Mouse (Mus musculus) heart, embryonic 10.5 days (tissue): ENCODE measurements around the gene Rab26. TPM values are rescaled to one million over a fixed set of nuclear protein-coding genes. Genes with fewer than 3 reads are reported as not detected.
A peak's percentile ranks its signal among the peaks of the same experiment; 100 is the strongest.

Source experiments
- DNase-seq: peaks from one replicate; pipeline ENCODE4 v3.0.0-alpha.2; 2017; ENCODE audit warnings: low spot score
- H3K27ac ChIP-seq: fragments of 300-500 bp; sonication (generic); 2 replicates; pipeline ENCODE4 v1.5.1; 2016; ENCODE audit warnings: mild to moderate bottlenecking
- H3K27me3 ChIP-seq: fragments of 300-500 bp; sonication (generic); 2 replicates; pipeline ENCODE4 v1.6.1; 2016; ENCODE audit warnings: mild to moderate bottlenecking; ENCODE audit not compliant: poor library complexity, insufficient read depth, severe bottlenecking
- H3K36me3 ChIP-seq: fragments of 300-500 bp; sonication (generic); 2 replicates; pipeline ENCODE4 v1.6.1; 2016; ENCODE audit warnings: mild to moderate bottlenecking, moderate library complexity
- H3K4me1 ChIP-seq: fragments of 300-500 bp; sonication (generic); 2 replicates; pipeline ENCODE4 v1.6.1; 2016; ENCODE audit warnings: mild to moderate bottlenecking
- H3K4me3 ChIP-seq: fragments of 300-500 bp; sonication (generic); 2 replicates; pipeline ENCODE4 v1.5.1; 2016; ENCODE audit warnings: mild to moderate bottlenecking, moderate library complexity
- H3K9me3 ChIP-seq: fragments of 300-500 bp; sonication (generic); 2 replicates; pipeline ENCODE4 v1.6.1; 2016; ENCODE audit warnings: mild to moderate bottlenecking, moderate library complexity
- WGBS: fragments of 180-500 bp; shearing (Covaris S2); methylation state at CpG from one replicate; pipeline ENCODE4 v1.1.7; 2016; 5-methylcytosine and 5-hydroxymethylcytosine counted together
- polyA plus RNA-seq: library from polyadenylated mRNA; unstranded; fragments of >200 nt; fragmentation: Nextera tagmentation; extraction: Ambion mirVana; gene quantifications from 2 replicates; pipeline ENCODE4 v1.2.1, GENCODE M21; 2016

The Rab26 gene
- polyA plus RNA-seq, 1 experiment from 2014 or later: 2.3 TPM

DNA sequence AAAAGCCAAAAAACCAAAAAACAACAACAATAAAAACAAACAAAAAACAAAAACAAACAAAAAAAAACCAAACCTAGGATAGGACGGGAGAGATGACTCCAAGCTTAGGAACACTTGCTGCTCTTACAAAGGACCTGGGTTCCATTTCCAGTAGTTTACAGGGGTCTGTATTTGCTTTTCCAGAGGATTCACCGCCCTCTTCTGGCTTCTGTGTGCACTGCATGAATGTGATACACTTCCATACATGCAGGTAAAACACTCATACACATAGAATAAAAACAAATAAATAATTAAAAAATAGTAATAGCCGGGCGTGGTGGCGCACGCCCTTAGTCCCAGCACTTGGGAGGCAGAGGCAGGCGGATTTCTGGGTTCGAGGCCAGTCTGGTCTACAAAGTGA lies 4.9 kb upstream of the Rab26 start:
- DNase-seq: no peak
- no peak overlapping the region for H3K27ac ChIP-seq
- H3K36me3 ChIP-seq: no peaks in the 10 kb centered on the region
- no peak overlapping the region for H3K4me3 ChIP-seq
- no peaks in the 10 kb centered on the region for H3K27me3 ChIP-seq
- no peaks in the 10 kb centered on the region for H3K9me3 ChIP-seq
- WGBS: 66% methylated on average over 8 of the region's 8 CpGs
- 0 out of 2 replicates have a peak, but pooled peaks cover 6% of the 10 kb centered on the region for H3K4me1 ChIP-seq

DNA sequence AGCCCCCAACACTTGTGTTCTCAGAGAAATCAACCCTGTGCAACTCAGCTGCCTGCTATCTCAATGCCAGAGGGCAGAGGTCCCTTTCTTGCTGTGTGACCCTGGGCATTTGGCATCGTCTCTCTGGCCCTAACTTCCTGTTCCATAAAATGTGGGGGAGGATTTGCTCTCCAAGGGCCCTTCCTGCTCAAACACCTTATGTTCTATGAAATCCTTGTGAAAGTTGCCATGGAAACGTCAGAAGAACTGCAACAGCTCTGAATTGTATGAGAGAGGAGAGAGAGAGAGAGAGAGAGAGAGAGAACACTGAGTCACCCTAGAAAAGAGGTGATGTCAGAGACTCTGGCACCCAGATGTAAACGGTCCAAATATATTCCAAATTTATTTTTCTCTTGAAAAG lies 3.5 kb upstream of the Rab26 start:
- H3K36me3 ChIP-seq: no peaks in the 10 kb centered on the region
- DNase-seq: no peak
- H3K4me1 ChIP-seq: peaks cover 19% of the 10 kb centered on the region
- H3K27ac ChIP-seq: no peak overlapping the region
- WGBS: 50% methylated on average over 3 of the region's 3 CpGs
- H3K27me3 ChIP-seq: 0 out of 2 replicates have a peak, but pooled peaks cover under 1% of the 10 kb centered on the region
- no peak overlapping the region for H3K4me3 ChIP-seq
- no peaks in the 10 kb centered on the region for H3K9me3 ChIP-seq

DNA sequence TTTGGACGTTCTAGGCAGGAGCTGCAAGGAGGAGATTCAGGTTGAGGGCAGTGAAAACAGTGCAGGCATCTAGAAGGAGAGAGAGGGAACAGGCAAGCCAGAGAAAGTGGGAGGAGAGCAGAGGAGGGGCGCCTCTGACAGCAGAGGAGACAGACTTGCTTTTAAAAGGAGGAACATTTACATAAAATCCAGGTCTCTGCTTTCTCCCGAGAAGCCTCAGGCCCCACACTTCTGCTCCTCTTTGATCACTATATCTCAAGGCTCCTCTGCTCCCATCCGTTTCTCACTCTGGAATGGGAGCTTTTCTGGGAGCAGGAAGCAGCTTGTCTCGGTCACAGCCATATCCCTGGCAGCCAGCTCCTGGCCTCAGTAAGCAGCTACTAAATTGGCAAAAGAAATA lies 1.3 kb upstream of the Rab26 start:
- DNase-seq: no peak
- no peaks in the 10 kb centered on the region for H3K9me3 ChIP-seq
- 50% methylated on average over 5 of the region's 5 CpGs for WGBS
- H3K27ac ChIP-seq: no peak overlapping the region
- H3K36me3 ChIP-seq: peaks cover 10% of the 10 kb centered on the region
- H3K4me1 ChIP-seq: peaks cover 40% of the 10 kb centered on the region
- H3K4me3 ChIP-seq: no peak overlapping the region
- H3K27me3 ChIP-seq: 0 out of 2 replicates have a peak, but pooled peaks cover 8% of the 10 kb centered on the region

DNA sequence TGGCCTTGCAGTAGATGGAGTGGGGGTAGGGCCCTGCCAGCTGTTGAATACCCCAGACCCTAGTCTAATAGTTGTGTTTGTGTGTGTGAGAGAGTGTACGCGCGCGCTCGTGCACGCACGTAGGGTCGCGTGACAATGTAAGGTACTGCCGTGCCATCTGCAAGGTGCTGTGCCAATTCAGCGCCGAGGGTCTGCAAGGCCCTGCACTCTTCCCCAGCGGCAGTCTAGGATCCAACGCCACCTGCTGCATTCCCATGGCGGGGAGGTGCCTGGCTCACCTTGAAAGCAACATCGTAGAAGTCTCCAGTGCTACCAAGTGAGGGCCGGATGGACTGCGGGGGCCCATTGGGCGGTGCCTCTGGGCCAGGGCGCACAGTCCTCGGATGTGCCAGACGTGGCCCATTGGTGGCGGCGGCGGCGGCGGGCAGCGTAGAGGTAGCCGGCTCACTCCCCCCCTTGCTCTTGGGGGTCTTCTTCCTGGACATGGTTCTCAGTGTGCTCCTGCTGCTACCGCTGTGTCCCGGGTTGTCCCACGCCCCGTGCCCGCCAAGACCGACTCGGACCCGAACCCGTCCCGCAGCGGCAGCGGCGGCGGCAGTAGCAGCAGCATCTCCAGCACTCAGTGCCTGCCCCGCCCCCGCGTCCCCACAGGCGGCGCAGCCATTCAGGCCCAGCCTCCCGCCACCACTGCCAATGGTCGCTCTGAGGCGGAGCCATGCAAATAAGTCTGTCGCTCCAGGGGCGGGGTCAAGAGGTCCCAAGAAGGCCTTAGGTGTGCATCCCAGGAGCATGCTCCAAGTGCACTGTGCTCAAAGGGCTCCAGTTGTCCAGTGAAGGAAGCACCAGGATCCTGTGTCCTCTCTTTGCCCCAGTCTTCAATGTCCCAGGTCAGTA lies 664 bp downstream of the Rab26 start:
- Histone ChIP-seq H3K4me3 (peak overlapping the region; percentile 62), H3K4me1 (peaks cover 54% of the 10 kb centered on the region), H3K27me3 (0 out of 2 replicates have a peak, but pooled peaks cover 8% of the 10 kb centered on the region), H3K36me3 (peaks cover 23% of the 10 kb centered on the region), H3K27ac (peak overlapping the region; percentile 67), H3K9me3 (no peaks in the 10 kb centered on the region)
- DNase-seq: peak; percentile 96
- 5% methylated on average over 53 of the region's 53 CpGs for WGBS

DNA sequence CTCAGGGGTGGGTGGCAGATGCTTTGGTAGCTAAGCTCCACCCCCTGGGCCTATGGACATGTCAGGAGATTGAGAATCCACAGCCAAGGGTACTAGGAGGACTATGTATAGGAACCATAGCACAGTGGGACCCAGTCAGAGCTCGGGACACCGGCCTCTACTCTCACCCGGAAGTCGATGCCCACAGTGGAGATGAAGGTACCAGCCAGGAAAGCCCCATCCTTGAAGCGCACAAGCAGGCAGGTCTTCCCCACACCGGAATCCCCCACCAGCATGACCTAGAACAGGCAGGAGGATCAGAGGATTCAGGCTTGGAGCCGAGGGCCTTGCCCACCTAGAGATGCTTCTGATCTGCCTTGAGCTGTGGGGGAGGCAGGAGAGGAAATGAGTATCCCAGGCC lies 2.0 kb downstream of the Rab26 start:
- WGBS: 67% methylated on average over 7 of the region's 7 CpGs

DNA sequence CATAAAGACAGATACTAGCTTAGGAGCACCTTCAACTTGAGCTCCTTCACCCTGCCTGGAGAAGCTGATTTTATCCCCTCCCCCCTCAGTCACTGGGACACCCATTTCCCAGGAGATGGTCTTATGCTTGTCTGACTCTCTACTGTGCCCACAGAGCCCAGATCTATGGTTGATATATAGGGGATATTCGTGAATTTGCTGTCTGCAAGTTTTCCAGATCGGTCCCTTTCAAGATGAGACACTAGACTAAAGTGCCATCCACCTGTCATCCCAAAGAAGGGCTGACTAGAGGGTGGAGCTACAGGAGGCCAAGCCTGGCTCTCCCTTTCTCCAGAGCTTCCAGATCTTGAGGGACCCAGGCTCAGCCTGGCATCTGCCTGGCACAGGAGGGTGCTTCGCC lies 2.9 kb downstream of the Rab26 start:
- H3K27me3 ChIP-seq: 0 out of 2 replicates have a peak, but pooled peaks cover 8% of the 10 kb centered on the region
- H3K4me1 ChIP-seq: peaks cover 60% of the 10 kb centered on the region
- H3K36me3 ChIP-seq: peaks cover 23% of the 10 kb centered on the region
- no peak for DNase-seq
- H3K4me3 ChIP-seq: no peak overlapping the region
- no peak overlapping the region for H3K27ac ChIP-seq
- no peaks in the 10 kb centered on the region for H3K9me3 ChIP-seq
- 61% methylated on average over 3 of the region's 3 CpGs for WGBS

More for the DNA sequence above, 2.0 kb downstream of the Rab26 start:
- H3K4me1 ChIP-seq: peaks cover 51% of the 10 kb centered on the region
- DNase-seq: no peak
- H3K27me3 ChIP-seq: 0 out of 2 replicates have a peak, but pooled peaks cover 8% of the 10 kb centered on the region
- H3K36me3 ChIP-seq: peaks cover 23% of the 10 kb centered on the region
- no peak overlapping the region for H3K4me3 ChIP-seq
- H3K9me3 ChIP-seq: no peaks in the 10 kb centered on the region
- no peak overlapping the region for H3K27ac ChIP-seq

DNA sequence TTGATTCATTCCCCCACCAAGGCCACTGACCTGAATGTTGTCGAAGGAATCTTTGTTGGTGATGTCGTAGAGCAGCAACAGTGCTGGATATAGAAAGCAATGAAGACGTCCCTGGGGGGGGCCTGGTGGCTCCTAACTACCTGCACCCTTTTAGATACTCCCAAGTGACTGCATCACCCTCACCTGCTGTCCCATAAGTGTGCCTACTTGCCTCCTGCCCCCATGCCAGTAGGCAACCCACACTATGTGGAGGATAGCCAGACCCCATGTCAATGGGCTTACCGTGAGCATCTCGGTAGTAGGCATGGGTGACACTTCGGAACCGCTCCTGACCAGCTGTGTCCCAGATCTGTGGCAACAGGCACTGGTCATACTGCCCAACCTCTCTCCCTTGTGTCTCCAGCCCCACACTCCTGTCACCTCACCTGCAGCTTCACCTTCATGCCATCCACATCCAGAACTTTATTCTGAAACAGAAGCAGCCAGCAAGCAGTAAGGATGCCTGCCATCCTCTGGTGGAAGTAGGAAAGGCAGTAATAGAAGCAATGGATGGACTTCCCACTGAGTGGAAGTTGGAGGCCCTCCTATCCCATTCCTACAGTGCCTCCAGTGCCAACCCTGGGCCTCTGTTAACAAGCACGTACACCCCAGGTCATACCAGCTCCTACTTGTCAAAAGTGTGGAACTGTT lies 3.5 kb downstream of the Rab26 start:
- peaks cover 60% of the 10 kb centered on the region for H3K4me1 ChIP-seq
- H3K36me3 ChIP-seq: peaks cover 24% of the 10 kb centered on the region
- H3K4me3 ChIP-seq: peak overlapping the region; percentile 92; the same call in 1 of the 2 replicates
- 36% methylated on average over 8 of the region's 8 CpGs for WGBS
- no peaks in the 10 kb centered on the region for H3K9me3 ChIP-seq
- peak overlapping the region; percentile 88; the same call in 1 of the 2 replicates for H3K27ac ChIP-seq
- no peak for DNase-seq
- H3K27me3 ChIP-seq: 0 out of 2 replicates have a peak, but pooled peaks cover 8% of the 10 kb centered on the region

DNA sequence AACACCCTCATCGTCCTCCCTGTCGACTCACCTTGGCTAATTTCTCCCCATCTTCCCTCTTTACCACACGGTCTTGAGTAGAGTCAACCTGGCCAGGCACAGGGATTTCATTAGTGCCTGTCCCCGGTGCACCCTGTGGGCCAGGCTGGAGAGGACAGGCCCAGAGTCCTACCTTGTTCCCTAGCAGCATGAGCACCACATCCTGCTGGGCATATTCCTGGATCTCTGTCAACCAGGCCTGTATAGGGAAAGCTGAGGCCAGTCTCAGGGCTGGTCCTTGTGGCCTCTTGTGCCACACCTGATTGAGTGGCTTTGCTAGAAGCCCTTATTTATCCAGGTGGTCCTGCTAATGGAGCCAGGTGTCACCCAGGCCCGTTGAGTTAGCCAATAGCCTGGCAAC lies 4.1 kb downstream of the Rab26 start:
- Histone ChIP-seq H3K27me3 (0 out of 2 replicates have a peak, but pooled peaks cover 8% of the 10 kb centered on the region), H3K27ac (peak overlapping the region; percentile 88), H3K4me1 (peaks cover 60% of the 10 kb centered on the region), H3K4me3 (peak overlapping the region; percentile 92), H3K36me3 (peaks cover 26% of the 10 kb centered on the region), H3K9me3 (no peaks in the 10 kb centered on the region)
- no peak for DNase-seq
- 23% methylated on average over 5 of the region's 5 CpGs for WGBS

DNA sequence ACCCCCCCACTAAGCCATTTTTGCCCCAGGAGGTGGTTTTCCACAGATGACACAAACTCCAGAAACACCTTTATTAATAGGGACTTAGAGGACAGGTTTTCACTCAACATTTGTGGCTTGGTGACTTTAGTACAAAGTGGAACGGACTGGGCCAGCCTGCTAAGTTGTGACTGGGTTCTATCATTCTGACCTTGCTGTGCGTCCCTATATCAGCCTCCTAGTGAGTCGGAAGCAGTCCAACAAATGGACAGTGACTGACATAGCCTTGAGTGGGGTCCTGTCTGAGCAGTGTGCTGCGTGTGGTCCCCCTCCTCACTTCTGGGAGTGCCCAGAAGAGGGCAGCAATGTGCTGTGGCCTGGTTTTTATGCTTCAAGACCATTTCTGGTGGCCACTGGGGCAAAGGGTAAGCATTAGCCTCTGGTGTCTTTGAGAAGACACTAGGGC lies 5.0 kb downstream of the Rab26 start:
- peak overlapping the region; percentile 92 for H3K4me3 ChIP-seq
- H3K27me3 ChIP-seq: 0 out of 2 replicates have a peak, but pooled peaks cover 8% of the 10 kb centered on the region
- no peaks in the 10 kb centered on the region for H3K9me3 ChIP-seq
- H3K27ac ChIP-seq: peak overlapping the region; percentile 88
- DNase-seq: no peak
- H3K36me3 ChIP-seq: peaks cover 26% of the 10 kb centered on the region
- peaks cover 63% of the 10 kb centered on the region for H3K4me1 ChIP-seq
- 1% methylated on average over 4 of the region's 4 CpGs for WGBS

DNA sequence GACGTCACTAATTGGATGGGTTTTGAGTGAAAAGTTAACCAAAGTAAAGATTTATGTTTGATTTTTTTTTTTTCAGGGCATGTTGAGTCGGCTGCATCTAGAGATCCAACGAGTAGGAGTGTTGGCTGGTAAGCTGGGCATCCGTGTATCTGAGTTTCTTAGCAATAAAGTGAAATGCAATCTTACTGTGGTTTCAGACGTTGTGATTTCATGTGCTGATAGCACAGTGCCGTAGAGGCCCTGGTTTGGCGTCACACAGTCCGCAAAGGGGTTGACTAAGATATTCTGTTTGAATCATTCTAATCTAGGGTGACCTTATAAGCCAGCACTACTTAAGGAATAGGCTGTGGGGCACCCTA lies 5.5 kb downstream of the Rab26 start:
- H3K4me1 ChIP-seq: peaks cover 61% of the 10 kb centered on the region
- no peaks in the 10 kb centered on the region for H3K9me3 ChIP-seq
- 0 out of 2 replicates have a peak, but pooled peaks cover 8% of the 10 kb centered on the region for H3K27me3 ChIP-seq
- no peak for DNase-seq
- WGBS: under 1% methylated on average over 8 of the region's 8 CpGs
- H3K36me3 ChIP-seq: peaks cover 26% of the 10 kb centered on the region
- H3K27ac ChIP-seq: peak overlapping the region; percentile 88
- peak overlapping the region; percentile 92 for H3K4me3 ChIP-seq

DNA sequence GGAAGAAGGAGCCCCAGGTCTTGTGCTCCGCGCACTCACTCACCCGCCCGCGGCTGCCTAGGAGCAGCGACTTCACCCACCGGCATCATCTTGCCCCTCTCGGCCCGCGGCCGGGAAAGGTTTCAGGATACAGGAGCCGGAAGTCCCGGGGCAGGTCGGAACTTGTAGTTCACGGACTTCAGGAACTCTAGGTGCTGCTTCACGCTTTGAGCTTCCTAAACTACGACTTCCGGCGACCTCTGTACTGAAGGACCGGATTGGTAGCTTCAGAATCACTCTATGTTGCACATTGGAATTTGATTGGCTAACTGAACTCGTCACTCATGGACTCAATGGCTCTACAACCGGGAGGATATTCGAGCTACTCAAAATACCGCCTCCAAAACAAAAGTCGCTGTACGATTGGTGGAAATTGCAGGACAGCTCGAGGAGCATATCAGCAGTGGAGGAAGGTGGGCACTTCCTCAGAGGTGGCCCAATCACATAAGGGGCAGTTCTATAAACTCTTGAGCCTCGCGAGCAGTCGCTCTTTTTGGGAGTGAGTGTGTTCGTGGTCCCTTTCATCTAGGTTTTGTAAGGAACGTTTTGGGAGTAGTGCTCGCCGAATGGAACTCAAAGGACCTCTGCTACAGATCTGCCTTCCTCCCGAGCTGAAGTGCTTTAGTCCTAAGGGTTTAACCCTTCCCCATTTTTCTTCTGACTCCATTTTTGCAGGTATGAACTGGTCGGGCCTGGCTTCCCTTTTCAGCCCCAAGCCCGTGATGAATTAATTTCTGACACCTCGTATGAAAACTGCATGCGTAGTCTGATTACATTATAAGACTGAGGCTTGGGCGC lies 6.1 kb downstream of the Rab26 start, which contains the start of gene Traf7:
Gene Traf7, minus strand, starts transcription at position 216 of the 837 bp plus-strand sequence.
- Histone ChIP-seq H3K4me1 (peaks cover 55% of the 10 kb centered on the region), H3K36me3 (peaks cover 30% of the 10 kb centered on the region)
- peak; percentile 99 for DNase-seq

DNA sequence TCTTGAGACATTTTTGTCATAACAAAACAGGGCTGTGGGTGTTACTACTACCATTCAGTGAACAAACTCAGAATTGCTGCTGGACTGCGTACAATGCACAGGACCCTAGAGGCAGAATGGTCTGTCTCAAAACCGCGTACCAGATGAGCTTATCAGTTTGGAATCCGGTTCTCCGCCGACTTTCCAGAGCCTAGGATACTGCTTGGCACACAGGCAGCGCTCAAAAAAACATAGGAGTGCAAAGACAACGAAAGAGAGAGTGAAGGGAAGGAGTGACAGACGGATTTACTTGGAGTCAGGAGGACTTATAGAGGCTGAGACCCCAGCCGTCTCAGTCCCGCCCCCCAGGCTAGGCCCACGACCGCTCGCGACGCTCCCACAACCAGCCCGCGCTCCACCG lies 6.7 kb downstream of the Rab26 start:
- WGBS: 0% methylated on average over 19 of the region's 19 CpGs
- Histone ChIP-seq H3K9me3 (no peaks in the 10 kb centered on the region), H3K4me3 (peak overlapping the region; percentile 92), H3K4me1 (peaks cover 49% of the 10 kb centered on the region), H3K27me3 (0 out of 2 replicates have a peak, but pooled peaks cover 5% of the 10 kb centered on the region), H3K27ac (peak overlapping the region; percentile 93), H3K36me3 (peaks cover 31% of the 10 kb centered on the region)
- DNase-seq: no peak

More for the DNA sequence above, 6.1 kb downstream of the Rab26 start, which contains the start of gene Traf7:
- Histone ChIP-seq H3K9me3 (no peaks in the 10 kb centered on the region), H3K27ac (peak within 1 kb of the TSS; percentile 93), H3K4me3 (peak within 1 kb of the TSS; percentile 92), H3K27me3 (0 out of 2 replicates have a peak, but pooled peaks cover 8% of the 10 kb centered on the region)
- under 1% methylated on average over 40 of the region's 40 CpGs for WGBS
